Mouse (Mus musculus) T-helper 1 cell (primary cell): ENCODE measurements around the gene Dkk3.

Source experiments
- in situ Hi-C: fragments of 300-600 bp; cut with MboI, MseI; formaldehyde crosslinking; loops from one replicate; pipeline ENCODE4 v1.15.1; 2025; ENCODE audit warnings: high pct_unique_total_duplicates

Dkk3 gene

DNA sequence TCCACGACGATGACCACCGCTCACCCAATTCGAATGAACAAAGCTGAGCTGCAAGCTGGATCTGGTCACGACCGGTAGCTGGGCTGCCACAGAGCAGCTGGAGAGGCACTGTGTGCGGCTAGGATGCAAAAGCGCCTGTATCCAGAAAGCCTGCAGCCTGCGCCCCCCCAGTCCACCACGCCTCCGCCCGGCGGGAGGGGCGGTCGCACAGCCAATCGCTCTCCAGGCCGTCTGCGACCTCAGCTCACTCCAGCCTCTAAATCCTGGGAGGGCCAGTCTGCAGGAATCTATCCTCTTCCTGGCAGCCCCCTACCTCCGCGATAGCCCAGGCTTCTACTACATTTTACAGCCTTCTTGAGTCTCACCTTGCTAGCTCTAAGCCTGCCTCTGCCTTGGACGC lies at the start of gene Dkk3:
Gene Dkk3 (minus strand): TSS at position 116 of the 400 bp plus-strand sequence.
- in situ Hi-C loops, result no loop called here

DNA sequence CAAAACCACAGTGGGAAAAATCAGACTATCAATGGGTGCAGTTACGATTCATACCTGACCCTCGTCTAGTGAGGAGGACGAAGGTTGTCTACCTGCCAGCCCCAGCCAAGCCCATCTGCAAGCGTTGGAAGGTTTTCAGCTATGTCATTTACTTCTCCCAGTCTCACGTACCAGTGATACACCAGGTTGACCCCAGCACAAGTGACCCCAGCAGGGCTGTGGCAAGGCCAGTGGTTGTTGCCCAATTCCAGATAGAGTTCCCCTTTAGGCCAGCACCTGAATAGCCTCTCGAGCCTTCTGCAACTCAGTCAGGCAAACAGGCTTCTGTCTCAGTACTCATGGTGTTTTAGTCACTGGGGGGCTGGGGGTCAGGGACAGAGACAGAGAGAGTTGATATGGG lies 48.9 kb upstream of the Dkk3 start:
- in situ Hi-C loops, result no loop called here

DNA sequence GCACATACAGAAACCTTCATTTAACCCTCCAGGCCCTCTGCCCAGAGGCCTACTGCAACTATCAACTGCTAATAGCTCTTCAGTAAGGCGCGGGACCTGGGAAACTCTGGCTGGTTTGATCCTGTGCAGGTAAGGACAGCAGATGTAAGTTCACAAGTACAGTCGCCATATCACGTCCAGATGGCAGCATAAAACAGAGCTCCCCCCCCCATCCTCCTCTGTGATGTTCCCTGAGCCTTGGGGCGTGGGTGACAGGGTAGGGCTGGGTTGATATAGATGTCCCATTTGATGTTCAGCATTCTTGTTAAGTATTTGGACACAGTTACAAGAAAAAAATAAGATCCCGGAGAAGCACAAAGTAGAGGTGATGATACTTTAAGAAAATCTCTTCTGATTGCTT lies 46.7 kb upstream of the Dkk3 start:
- in situ Hi-C loops, result no loop called here

DNA sequence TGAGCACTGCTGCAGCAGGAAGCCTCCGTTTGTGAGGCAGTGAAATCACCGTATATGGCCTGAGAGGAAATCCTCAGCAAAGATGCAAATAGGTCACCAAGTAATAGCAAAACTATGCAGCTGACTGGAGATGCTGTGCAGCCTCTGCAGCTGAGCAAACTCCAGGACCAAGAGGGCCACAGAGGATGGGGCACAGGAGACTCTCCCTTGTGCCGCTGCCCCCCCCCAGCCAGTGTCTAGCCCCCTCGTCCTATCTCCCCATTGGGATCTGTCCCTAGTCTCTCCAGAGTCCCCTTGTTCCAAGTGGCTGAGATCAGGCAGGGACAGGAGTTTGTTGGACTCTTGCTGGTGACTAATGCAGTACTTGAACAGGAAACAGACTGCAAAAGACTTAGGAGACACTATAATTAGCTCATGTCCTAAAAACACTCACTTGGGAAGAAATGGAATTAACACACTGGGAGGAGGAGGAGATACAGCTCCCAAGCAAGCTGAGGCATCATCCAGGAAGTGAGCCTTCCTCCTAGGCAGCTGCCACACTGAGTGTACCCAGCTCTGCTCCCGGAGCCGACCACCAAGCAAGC lies 45.6 kb upstream of the Dkk3 start:
- in situ Hi-C loops, result no loop called here

DNA sequence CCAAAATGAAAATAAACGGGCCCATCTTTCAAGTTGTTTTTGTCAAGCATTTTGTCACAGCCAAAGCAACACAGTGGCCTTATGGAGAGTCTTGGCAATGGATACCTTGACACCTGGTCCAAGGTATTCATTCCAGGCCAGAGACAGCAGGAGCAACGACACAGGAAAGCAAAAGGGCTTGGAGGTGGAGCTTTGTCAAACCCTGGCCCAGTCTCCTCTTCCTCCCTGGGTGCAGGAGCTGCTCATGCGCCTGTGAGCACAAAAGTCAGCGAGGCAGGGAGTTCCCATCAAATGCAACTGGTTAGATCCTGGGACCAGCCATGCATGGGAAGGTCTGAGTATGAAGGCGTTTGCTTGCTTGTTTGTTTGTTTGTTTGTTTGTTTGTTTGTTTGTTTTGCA lies 45.1 kb upstream of the Dkk3 start:
- in situ Hi-C loops, result no loop called here

DNA sequence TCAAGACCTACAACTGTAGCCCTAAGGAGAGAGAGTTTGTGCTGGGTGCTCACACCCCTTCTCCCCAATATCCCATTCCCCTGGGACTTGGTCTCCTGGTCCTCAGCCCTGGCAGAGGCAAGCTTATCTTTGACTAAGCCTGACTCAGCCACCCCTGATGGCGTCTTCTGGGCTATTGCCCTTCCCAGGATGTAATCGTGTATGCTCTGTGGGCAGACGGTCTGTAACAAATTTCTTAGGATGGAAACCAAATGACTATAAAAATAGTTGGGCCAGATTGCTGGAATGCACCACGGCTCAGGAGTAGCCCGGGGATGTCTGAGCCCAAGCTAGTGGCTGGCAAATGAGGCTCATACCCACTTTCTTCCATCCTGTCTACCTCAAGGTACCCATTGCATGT lies 44.0 kb upstream of the Dkk3 start:
- in situ Hi-C loops, result no loop called here

DNA sequence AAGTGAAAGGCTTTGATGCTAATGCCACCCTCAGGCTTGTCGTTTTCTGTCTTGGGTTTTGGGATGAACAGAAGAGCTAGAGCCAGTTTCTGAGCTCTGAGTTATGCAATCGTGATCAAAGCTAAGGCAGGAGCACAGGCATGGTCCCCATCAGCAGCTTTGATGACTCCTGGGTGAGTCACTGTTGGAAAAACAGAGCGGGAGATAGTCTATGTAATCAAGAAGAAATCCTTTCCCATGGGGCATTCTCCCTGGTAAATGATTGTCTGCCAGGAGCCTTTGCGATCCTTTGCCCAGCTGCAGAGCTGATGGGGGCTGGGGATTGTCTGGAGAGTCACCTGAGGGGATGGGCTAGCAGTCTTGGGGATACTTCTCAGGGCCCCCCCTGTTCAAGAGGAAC lies 43.3 kb upstream of the Dkk3 start:
- in situ Hi-C loops, result no loop called here

DNA sequence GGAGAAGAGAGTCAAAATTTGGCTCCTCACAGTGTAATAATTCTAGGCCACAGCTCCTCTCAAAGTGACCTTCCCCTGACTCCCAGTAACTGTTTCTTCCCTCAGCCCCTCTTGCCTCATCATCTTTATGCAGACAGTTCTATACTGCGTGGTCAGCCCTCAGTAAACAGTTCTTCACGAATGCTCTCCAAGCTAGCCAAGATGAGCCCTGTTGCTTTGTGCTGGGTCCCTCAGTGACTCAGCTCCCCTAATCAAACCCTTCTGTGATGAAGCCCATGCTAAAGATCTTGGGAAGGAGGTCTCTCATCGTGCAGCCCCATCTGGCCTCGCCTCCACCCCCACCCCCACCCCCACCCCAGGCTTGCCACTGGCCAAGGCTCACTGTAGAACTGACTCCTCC lies 41.9 kb upstream of the Dkk3 start:
- in situ Hi-C loops, result no loop called here

DNA sequence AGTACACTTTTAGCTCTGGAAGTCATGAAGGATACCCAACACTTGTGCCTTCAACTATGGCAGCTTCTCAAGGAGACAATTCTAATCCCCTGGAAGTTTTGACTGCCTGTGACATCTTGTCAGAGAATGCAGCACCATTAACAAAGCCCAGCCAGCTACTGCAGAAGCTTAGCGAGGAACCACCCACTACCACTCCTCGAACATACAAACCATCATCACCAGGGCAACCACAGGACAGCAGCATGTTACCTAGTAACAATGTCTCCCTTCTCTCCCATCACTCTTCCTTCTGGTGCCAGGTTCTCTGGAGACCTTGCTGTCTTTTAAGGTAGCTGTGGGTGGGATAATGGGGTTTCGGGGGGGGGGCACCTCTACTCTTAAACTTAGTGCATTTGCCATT lies 40.5 kb upstream of the Dkk3 start:
- in situ Hi-C loops, result no loop called here

DNA sequence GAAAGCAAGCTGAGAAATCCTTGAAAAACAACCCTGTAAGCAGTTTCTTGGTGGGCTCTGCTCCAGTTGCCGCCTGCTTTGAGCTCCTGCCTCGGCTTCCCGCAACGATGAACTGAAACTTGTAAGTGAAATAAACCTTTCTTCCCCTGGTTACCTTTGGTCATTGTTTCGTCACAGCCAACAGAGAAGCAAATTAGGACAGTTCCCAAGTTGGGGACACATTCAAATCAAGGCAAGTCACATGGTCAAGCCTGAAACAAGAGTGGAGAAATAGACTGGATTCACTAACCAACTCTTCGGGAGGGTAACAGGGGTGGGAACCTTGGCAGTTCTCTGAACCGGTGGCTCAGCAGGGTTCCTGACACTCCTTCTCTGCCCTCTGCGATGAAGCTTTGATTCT lies 38.6 kb upstream of the Dkk3 start:
- in situ Hi-C loops, result no loop called here

DNA sequence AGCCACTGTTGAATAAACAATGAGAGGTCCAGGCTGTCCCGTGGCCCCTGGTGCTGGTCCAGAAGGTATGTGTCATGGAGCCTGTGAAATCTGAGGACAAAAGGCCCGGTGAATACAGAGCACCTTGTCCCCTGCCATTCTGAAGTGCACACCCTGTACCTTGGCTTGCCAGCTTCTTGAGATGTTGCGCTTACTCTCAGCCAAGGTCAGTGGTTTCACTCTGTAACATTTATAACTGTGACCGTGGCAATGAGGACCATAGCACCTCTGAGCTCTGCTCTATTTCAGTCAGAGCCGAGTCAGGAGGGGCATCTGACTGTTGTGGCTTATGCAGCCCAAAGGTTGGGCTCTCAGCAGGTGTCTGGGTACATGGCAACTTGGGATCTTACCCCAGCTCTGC lies 35.4 kb upstream of the Dkk3 start:
- in situ Hi-C loops, result no loop called here

DNA sequence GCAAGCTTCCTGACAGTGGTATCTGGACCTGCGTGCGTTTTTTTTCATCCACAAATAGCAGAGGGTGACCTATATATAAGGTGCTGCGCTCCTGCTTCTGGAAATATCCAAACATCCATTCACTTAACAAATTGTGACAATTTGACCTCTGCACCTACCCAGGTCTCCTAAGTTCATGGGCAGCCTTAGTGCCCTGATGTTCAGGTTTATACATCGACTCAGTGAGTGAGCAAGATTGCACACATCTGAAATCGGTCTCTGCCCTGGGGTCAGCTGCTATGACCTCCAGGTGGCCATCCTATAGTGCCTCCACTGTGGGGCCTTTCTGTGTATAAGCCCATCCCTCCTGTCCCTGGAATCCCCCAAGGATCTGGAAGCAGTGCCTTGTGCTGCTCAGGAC lies 33.9 kb upstream of the Dkk3 start:
- in situ Hi-C loops, result no loop called here

DNA sequence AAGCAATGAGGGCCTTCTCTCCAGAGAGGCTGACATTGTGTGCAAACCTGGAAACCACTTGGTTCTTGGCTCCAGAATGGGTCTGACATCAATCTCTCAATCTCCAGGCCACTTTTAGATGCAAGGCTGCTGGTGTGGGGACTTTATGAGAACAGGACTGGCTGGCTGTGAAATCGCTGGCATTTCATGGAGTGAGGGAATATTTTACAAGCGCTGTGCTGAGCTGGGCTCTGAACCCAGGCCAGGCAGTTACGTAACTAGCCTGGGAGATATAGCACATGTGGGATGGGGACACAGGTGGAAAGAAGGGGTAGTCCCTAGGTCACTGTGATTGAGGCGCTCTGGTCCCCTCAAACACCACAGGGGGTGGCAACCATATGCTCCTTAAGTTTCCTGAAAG lies 33.4 kb upstream of the Dkk3 start:
- in situ Hi-C loops, result no loop called here

DNA sequence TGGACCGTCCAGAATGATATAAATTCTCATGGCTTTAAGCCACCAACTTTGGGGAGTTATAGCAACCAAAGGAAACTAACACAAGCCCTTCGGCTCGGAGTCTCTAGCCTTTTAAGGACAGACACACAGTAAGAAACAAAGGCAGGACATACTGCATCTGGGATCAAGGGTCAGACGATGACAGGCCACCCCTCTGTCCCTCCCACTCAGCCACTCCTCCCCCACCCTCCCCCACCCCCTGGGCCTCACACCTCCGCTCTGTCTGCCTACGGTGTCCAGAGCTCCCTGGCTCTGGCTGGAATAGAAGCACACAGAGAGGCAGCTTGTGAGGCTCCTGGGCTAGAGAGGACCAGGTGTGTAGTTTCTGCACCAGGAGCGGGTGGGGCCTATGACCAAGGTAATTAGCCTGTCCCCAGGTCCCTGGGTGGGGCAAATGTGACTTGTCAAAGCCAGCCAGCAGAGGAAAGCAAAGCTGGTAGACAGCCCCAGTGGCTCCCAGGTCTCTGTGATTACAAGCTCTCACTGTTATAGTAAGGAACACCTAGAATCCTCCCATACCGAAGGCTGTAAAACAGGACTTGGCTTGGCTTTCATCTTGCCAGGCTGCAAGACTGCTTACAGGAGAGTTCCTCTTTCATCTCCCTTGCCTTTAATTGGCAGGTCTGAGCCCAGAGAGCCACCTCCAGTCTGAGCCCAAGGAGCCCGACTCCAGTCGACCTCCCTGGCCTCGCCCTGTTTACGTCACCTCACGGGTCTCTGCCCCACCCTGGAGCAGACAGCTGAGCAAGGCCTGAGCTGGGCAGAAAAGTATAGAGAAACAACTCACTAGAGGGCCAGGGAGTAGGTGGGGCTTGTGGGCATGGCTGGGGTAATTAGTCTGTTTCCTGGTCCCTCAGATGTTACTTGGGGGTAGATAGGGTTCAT lies 28.9 kb upstream of the Dkk3 start:
- in situ Hi-C loops, result loop anchor here (10.0 kb wide), 1 partner anchor 127 kb away; no protein-coding TSS in a partner anchor

DNA sequence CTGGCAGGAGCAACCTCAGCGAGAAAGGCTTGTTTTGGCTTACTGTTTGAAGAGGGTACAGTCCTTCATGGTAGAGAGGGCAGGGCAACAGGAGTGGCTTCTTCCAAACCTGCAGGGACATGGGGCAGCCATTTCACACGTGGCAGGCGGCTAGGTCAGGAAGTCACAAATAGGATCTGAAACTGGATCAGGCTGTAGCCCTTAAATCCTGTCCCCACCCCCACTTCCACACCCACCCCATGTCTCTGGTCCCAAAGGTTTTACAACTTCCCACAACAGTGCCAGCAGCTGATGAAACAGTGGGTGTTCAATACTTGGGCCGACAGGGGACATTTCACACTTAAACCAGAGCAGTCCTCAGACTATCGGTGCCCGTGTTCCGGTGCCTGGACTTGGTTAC lies 28.0 kb upstream of the Dkk3 start:
- in situ Hi-C loops, result loop anchor here (10.0 kb wide), 1 partner anchor 128 kb away; no protein-coding TSS in a partner anchor

DNA sequence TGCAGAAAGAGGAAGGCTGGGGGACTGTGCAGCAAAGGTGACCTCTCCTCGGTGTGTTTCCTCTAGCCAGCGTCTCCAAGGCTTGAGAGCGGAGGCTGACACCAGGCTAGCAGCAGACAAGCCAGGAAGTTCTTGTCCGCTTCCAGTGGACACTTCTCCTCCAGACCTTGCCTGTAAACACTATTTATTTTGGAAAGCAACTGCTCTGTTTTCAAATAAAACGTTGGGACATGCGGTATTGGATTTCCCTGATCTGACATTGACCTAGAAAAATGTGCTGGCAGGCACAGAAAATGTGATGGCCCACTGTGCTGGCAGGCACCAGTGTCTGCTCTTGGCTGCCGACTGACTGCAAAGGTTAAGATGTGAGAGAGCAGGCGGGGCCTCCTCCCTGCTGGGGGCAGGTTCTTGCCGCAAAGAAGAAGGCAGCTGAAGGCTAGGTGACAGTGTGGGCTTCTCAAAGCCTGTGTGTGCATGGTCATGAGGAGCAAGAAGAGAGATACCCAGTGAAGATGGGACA lies 26.4 kb upstream of the Dkk3 start:
- in situ Hi-C loops, result loop anchor here (10.0 kb wide), 1 partner anchor 130 kb away; no protein-coding TSS in a partner anchor

DNA sequence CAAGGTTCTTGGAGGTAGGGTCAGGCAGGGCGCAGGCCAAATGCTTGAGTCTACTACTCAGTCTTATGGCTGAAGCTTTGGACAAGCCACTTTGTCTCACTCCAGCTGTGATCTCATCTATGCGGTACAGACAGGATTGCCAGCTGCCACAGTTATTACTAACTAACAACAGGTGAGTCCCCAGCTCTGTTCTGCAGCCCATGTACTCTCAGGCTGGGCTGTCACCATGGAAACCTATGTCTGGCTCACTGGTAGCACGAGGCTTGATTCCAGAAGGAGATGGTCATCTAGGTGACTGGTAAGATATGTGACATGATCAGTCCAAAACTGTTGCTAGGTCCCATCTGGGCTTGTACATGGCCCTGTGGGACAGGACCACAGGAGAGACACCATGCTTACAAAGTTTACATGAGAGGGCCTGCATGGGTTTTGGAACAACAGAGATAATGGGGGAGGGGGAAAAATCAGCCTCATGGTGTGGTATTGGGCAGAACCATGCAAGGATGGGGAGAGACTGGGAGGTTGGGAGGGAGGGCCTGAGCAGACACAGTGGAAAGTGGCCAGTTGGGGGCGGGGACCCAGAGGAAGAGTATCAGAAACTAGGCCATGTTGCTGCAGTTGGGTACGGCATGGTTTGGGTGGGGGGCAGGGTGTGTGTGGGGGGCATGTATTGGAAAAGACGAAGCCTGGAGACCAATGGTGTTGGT lies 25.8 kb upstream of the Dkk3 start:
- in situ Hi-C loops, result loop anchor here (5.0 to 10.0 kb wide), 3 partner anchors 97 to 188 kb away; no protein-coding TSS in a partner anchor

DNA sequence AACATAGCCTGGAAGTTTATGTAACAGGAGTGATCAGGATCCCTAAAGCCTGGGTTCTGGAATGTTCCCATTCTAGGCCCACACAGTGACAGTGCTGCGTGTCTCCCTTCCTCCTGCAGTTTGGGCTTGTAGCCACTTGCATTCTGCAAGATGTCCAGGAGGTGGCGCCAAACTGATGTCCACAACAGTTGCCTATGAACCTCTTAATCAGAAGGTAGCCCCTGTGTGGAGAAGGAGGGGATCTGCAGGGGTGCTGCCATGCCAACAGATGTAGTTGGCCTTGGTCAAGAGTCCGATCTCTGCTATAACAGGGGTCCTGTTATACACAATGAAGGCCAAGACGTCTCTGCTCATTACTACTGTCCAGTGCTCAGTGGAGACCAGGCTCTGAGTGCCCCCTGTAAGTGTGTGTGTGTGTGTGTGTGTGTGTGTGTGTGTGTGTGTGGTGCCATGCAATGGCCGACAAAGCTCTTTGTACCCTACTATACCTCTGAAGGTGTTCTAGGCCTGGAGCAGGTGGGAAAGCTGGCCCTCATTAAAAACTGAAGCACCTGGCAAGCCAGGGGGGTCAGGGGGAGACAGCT lies 24.5 kb upstream of the Dkk3 start:
- in situ Hi-C loops, result loop anchor here (5.0 to 10.0 kb wide), 3 partner anchors 96 to 189 kb away; no protein-coding TSS in a partner anchor

DNA sequence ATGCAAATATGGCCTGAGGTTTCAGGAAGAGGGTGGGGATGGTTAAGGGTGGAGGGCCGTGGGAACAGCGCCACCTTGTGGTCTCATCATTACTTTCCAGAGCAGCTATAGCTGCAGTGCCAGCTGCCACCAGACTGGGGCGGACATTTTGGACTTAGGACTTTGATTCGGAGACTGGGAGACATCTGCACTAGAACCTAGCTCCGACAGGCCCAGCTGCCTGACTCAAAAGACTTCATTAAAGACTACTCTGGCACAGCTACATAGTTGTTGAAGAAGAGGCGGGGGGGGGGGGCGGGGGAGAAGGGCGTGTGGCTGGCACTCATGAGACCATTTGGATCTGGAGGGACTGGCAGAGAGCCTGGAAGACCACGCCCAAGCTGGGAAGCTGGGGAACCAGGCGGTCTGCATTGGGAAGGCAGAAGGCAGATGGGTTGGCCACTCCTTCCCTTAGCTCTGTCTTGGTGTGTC lies 21.4 kb upstream of the Dkk3 start:
- in situ Hi-C loops, result loop anchor here (5.0 to 10.0 kb wide), 3 partner anchors 93 to 192 kb away; no protein-coding TSS in a partner anchor

DNA sequence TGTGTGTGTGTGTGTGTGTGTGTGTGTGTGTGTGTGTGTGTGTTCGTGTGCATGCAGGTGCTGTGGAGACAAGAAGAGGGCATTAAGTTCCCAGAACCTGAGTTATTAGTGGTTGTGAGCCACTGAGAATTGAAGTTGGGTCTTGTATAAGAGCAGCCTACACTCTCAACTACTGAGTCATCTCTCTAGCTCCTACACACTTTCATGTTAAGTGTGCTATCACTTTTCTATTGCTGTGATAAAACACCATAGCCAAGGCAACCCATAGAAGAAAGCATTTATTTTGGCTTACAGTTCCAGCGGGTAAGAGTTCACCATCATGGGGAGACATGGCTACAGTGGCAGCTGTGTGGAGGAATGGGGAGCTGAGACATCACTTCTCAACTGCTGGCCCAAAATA lies 17.8 kb upstream of the Dkk3 start:
- in situ Hi-C loops, result no loop called here

DNA sequence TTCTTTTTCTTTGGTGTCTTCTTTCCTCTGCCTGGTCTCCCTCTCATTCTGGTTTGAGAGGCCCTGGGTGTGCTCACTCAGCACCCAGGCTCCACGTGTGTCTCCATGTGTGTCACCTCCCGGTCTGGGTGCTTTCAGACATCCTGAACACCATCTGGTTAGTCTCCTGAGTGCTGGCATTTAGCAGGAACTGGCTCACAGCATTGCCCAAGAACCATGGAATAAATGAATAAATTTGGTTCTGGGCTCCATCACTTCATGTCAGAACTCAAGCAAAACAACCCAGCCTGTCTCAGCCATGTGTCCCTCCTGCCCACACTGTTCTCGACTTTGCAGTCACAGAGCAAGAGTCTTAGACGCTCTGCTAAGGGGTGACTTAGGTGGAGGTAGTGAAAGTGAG lies 13.8 kb upstream of the Dkk3 start:
- in situ Hi-C loops, result no loop called here
